Comparison of ENCODE assay signal across 13 mouse cellular contexts in the genomic region with DNA sequence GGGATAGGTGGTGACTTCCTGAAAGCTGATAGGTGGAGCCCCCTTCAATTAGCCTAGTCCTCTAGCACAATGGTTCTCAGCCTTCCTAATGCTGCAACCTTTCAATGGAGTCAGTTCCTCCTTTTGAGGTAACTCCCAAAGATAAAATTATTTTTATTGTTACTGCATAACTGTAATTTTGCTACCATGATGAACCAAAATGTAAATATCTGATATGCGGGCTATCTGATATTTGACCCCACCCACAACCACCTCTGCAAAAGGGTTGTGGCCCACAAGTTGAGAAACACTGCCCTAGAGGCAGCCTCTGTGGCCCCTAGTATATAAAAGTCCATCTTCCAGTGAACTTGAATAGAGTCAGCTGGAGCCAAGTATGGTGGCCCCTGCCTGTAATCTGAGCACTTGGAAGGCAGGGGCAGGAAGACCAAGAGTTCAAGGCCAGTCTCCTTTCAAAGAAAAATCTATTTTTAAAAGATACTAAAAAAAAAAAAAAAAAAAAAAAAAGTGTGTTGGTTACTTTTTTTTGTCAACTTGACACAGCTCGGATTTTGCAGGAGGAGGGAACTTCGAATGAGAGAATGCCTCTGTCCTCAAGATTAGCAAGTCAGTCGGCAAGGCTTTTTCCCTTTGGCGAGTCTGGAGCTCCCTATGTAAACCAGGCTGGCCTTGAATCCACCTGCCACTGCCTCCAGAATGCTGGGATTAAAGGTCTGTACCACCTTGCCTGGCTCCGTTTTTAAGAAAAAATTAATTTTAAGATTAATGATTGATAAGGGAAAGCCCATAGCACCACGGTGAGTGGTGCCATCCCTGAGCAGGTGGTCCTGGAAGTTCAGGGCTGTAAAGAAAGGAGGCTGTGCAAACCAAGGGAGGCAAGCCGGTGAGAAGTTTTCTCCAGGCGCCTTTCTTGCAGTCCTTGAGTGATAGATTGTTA. TPM values are rescaled to one million over a fixed set of nuclear protein-coding genes. Genes with fewer than 3 reads are reported as not detected.
DNase-seq lines count a peak whose midpoint lies in the region; ATAC-seq and TF ChIP-seq lines count a peak whose summit lies in the region.
"Had no signal": no experiment of that assay in that cellular context is flagged by ENCODE, and none has a peak within 500 bp of the region (broad histone marks: within the 10 kb centered on the region; RNA-seq: fewer than 3 reads in every experiment).

No protein-coding gene starts in this region.

- TF ChIP-seq POLR2A in lung, adult 2 months (IDR thresholded peaks at IDR 0.05; ENCODE audit: borderline replicate concordance, extremely low read depth, low read depth, low read length) = no peak

- 0 out of 2 replicates have a peak, but pooled peaks cover 3% of the 10 kb centered on the region for H3K36me3 ChIP-seq in heart, embryonic 10.5 days
- H3K36me3 ChIP-seq in lung, embryonic 15.5 days = no peaks in the 10 kb centered on the region
- H3K36me3 ChIP-seq in intestine, embryonic 14.5 days (ENCODE audit: control insufficient read depth, insufficient read depth, low read length) = 0 out of 2 replicates have a peak, but pooled peaks cover under 1% of the 10 kb centered on the region
- H3K36me3 ChIP-seq in liver, embryonic 14.5 days (replicated peaks; ENCODE audit: control insufficient read depth, insufficient read depth, low read depth) = peaks cover 4% of the 10 kb centered on the region
- H3K36me3 ChIP-seq: embryonic facial prominence, embryonic 15.5 days had no signal

- H3K27me3 ChIP-seq in heart, embryonic 10.5 days (ENCODE audit: insufficient read depth, poor library complexity, severe bottlenecking) = peaks cover 5% of the 10 kb centered on the region; the same call in 1 of the 2 replicates
- no peaks in the 10 kb centered on the region for H3K27me3 ChIP-seq in lung, embryonic 15.5 days
- H3K27me3 ChIP-seq in intestine, embryonic 14.5 days (replicated peaks; ENCODE audit: control insufficient read depth, insufficient read depth, low read length) = no peaks in the 10 kb centered on the region
- no peaks in the 10 kb centered on the region for H3K27me3 ChIP-seq in liver, embryonic 14.5 days (ENCODE audit: control insufficient read depth, insufficient read depth, low read length)
- H3K27me3 ChIP-seq: embryonic facial prominence, embryonic 15.5 days had no signal

- TF ChIP-seq CTCF in lung, adult 2 months (IDR thresholded peaks at IDR 0.05; ENCODE audit: insufficient read depth, low read length) = no peak
- no peak for TF ChIP-seq CTCF in liver, embryonic 14.5 days (IDR thresholded peaks at IDR 0.05; ENCODE audit: low read depth)

- no peak for TF ChIP-seq EP300 in liver, embryonic 14.5 days (IDR thresholded peaks at IDR 0.05; ENCODE audit: low read depth)

- ATAC-seq in lung, embryonic 15.5 days (ENCODE audit: borderline replicate concordance, extremely low read depth, low FRiP score, low TSS enrichment) = no peak
- no peak for ATAC-seq in intestine, embryonic 14.5 days (replicated peaks; ENCODE audit: low FRiP score, low TSS enrichment, low read depth)
- no peak for ATAC-seq in liver, embryonic 14.5 days (ENCODE audit: insufficient read depth)

- no peak overlapping the region for H3K9ac ChIP-seq in lung, embryonic 15.5 days
- H3K9ac ChIP-seq in intestine, embryonic 14.5 days (ENCODE audit: low read length) = no peak overlapping the region
- H3K9ac ChIP-seq in liver, embryonic 14.5 days (replicated peaks) = peak overlapping the region; percentile 49

- peaks cover 15% of the 10 kb centered on the region for H3K4me1 ChIP-seq in heart, embryonic 10.5 days
- peaks cover 16% of the 10 kb centered on the region for H3K4me1 ChIP-seq in lung, embryonic 15.5 days
- H3K4me1 ChIP-seq in lung, adult 2 months (ENCODE audit: control insufficient read depth, insufficient read depth, low read length) = peaks cover 7% of the 10 kb centered on the region; the same call in 1 of the 2 replicates
- peaks cover 9% of the 10 kb centered on the region for H3K4me1 ChIP-seq in intestine, embryonic 14.5 days (replicated peaks; ENCODE audit: control insufficient read depth, insufficient read depth, low read length)
- H3K4me1 ChIP-seq in liver, embryonic 14.5 days (replicated peaks; ENCODE audit: control insufficient read depth in 2 of 2, insufficient read depth in 2 of 2, low read length in 1 of 2) = peaks cover 59 to 71% of the 10 kb centered on the region in 2 experiments

- no peaks in the 10 kb centered on the region for H3K9me3 ChIP-seq in heart, embryonic 10.5 days
- H3K9me3 ChIP-seq in lung, embryonic 15.5 days = no peaks in the 10 kb centered on the region
- no peaks in the 10 kb centered on the region for H3K9me3 ChIP-seq in intestine, embryonic 14.5 days (ENCODE audit: control insufficient read depth, low read length)
- H3K9me3 ChIP-seq in liver, embryonic 14.5 days (ENCODE audit: control insufficient read depth, low read length) = no peaks in the 10 kb centered on the region
- H3K9me3 ChIP-seq: embryonic facial prominence, embryonic 15.5 days had no signal

- peak overlapping the region; percentile 85; the same call in 1 of the 2 replicates for H3K4me3 ChIP-seq in heart, embryonic 10.5 days
- peak overlapping the region; percentile 79; the same call in 1 of the 2 replicates for H3K4me3 ChIP-seq in lung, embryonic 15.5 days
- no peak overlapping the region for H3K4me3 ChIP-seq in lung, adult 2 months (replicated peaks; ENCODE audit: extremely low read depth, low read depth, low read length)
- peak overlapping the region; percentile 81; the same call in 1 of the 2 replicates for H3K4me3 ChIP-seq in intestine, embryonic 14.5 days (ENCODE audit: low read depth, low read length)
- H3K4me3 ChIP-seq in liver, embryonic 14.5 days (ENCODE audit: insufficient read depth in 1 of 2, low read depth in 2 of 2, low read length in 2 of 2) = peak overlapping the region in 1 of 2 experiments; percentile 86; a peak in 2 of 4 replicates

- WGBS in heart, embryonic 10.5 days = 55% methylated on average over 9 of the region's 9 CpGs
- 48% methylated on average over 9 of the region's 9 CpGs for WGBS in lung, embryonic 15.5 days
- WGBS in lung, adult 2 months = 54% methylated on average over 9 of the region's 9 CpGs
- WGBS in intestine, embryonic 14.5 days = 54% methylated on average over 9 of the region's 9 CpGs
- WGBS in liver, embryonic 14.5 days (ENCODE audit: insufficient replicate concordance) = 44% methylated on average over 9 of the region's 9 CpGs

- H3K4me2 ChIP-seq in lung, embryonic 15.5 days = no peak overlapping the region
- H3K4me2 ChIP-seq in intestine, embryonic 14.5 days (ENCODE audit: low read length) = peak overlapping the region; percentile 69; the same call in 1 of the 2 replicates
- H3K4me2 ChIP-seq in liver, embryonic 14.5 days (ENCODE audit: low read depth) = peak overlapping the region; percentile 98

- H3K27ac ChIP-seq in heart, embryonic 10.5 days = no peak overlapping the region
- no peak overlapping the region for H3K27ac ChIP-seq in lung, embryonic 15.5 days
- no peak overlapping the region for H3K27ac ChIP-seq in intestine, embryonic 14.5 days (ENCODE audit: low read depth)
- H3K27ac ChIP-seq in liver, embryonic 14.5 days = peak overlapping the region; percentile 99

- DNase-seq in heart, embryonic 10.5 days (ENCODE audit: low spot score) = no peak
- DNase-seq in heart, postnatal 4 days = no peak
- DNase-seq in lung, adult 2 months = no peak
- DNase-seq in intestine, embryonic 14.5 days (ENCODE audit: low spot score) = no peak
- DNase-seq in liver, embryonic 14.5 days (ENCODE audit: low read depth in 3 of 3, low spot score in 3 of 3) = no peak
- DNase-seq in adrenal gland, postnatal 14 days = no peak
- no peak for DNase-seq in cerebellum, adult 11-12 months
- DNase-seq: cerebellum, postnatal 10 days; lung, postnatal 10 days; right cerebral cortex, adult 18-20 months had no signal

RNA-seq across cellular contexts. Expression of a gene that starts 1.4 kb away (rescaled TPM):
- polyA plus RNA-seq in heart, embryonic 10.5 days (2016; fragmentation: Nextera tagmentation; extraction: Ambion mirVana) = 270 and 285 TPM in 2 replicates
- 100 to 1,000 TPM; 126 to 134 TPM for total RNA-seq in heart, postnatal 4 days (2021)
- polyA plus RNA-seq in lung, embryonic 15.5 days (2015; fragmentation: Nextera tagmentation; extraction: Ambion mirVana) = 281 and 293 TPM in 2 replicates
- 145 and 204 TPM in 2 replicates for polyA plus RNA-seq in lung, adult 2 months (2012; rRNA removed)
- 339 and 344 TPM in 2 replicates for polyA plus RNA-seq in intestine, embryonic 14.5 days (2014; fragmentation: Nextera tagmentation; extraction: Ambion mirVana)
- polyA plus RNA-seq in liver, embryonic 14.5 days (2012; rRNA removed) = 212 and 266 TPM in 2 replicates
- 427 and 428 TPM in 2 replicates for polyA plus RNA-seq in liver, embryonic 14.5 days (2014; fragmentation: Nextera tagmentation; extraction: Ambion mirVana)
- total RNA-seq in adrenal gland, postnatal 14 days (2021) = 479 and 481 TPM in 2 replicates

RNA-seq across cellular contexts. Expression of a gene that starts 23.3 kb away (rescaled TPM):
- 29.5 and 37.4 TPM in 2 replicates for polyA plus RNA-seq in heart, embryonic 10.5 days (2016; fragmentation: Nextera tagmentation; extraction: Ambion mirVana)
- 10 to 100 TPM; 12.5 to 12.9 TPM for total RNA-seq in heart, postnatal 4 days (2021)
- 50.8 and 51.8 TPM in 2 replicates for polyA plus RNA-seq in lung, embryonic 15.5 days (2015; fragmentation: Nextera tagmentation; extraction: Ambion mirVana)
- polyA plus RNA-seq in lung, adult 2 months (2012; rRNA removed) = 57.1 and 64.8 TPM in 2 replicates
- 49.2 and 56.2 TPM in 2 replicates for polyA plus RNA-seq in intestine, embryonic 14.5 days (2014; fragmentation: Nextera tagmentation; extraction: Ambion mirVana)
- polyA plus RNA-seq in liver, embryonic 14.5 days (2012; rRNA removed) = 13.8 and 16.9 TPM in 2 replicates
- polyA plus RNA-seq in liver, embryonic 14.5 days (2014; fragmentation: Nextera tagmentation; extraction: Ambion mirVana) = 8.7 and 10.3 TPM in 2 replicates
- total RNA-seq in adrenal gland, postnatal 14 days (2021) = 22.5 and 36.2 TPM in 2 replicates

RNA-seq across cellular contexts. Expression of a gene that starts 38.7 kb away (rescaled TPM):
- polyA plus RNA-seq in heart, embryonic 10.5 days (2016; fragmentation: Nextera tagmentation; extraction: Ambion mirVana) = 13.7 and 23.5 TPM in 2 replicates
- 1 to 10 TPM; 1.5 to 1.6 TPM for total RNA-seq in heart, postnatal 4 days (2021)
- 0.52 and 0.90 TPM in 2 replicates for polyA plus RNA-seq in lung, embryonic 15.5 days (2015; fragmentation: Nextera tagmentation; extraction: Ambion mirVana)
- 0.38 and 0.56 TPM in 2 replicates for polyA plus RNA-seq in lung, adult 2 months (2012; rRNA removed)
- polyA plus RNA-seq in intestine, embryonic 14.5 days (2014; fragmentation: Nextera tagmentation; extraction: Ambion mirVana) = 1.5 and 1.8 TPM in 2 replicates
- polyA plus RNA-seq in liver, embryonic 14.5 days (2012; rRNA removed) = 0.09 TPM in 1 of 2 replicates, not detected in the other
- not detected in 2 replicates for polyA plus RNA-seq in liver, embryonic 14.5 days (2014; fragmentation: Nextera tagmentation; extraction: Ambion mirVana)
- total RNA-seq in adrenal gland, postnatal 14 days (2021) = 1.0 and 3.6 TPM in 2 replicates
- total RNA-seq: hematopoietic stem cell, adult 5-6 weeks had no signal

RNA-seq across cellular contexts. Expression of a gene that starts 47.1 kb away (rescaled TPM):
- polyA plus RNA-seq in heart, embryonic 10.5 days (2016; fragmentation: Nextera tagmentation; extraction: Ambion mirVana) = 22.6 and 30.8 TPM in 2 replicates
- total RNA-seq in heart, postnatal 4 days (2021) = 10 to 100 TPM; 30.5 to 32.3 TPM
- polyA plus RNA-seq in lung, embryonic 15.5 days (2015; fragmentation: Nextera tagmentation; extraction: Ambion mirVana) = 24.9 and 25.1 TPM in 2 replicates
- 47.3 and 48.6 TPM in 2 replicates for polyA plus RNA-seq in lung, adult 2 months (2012; rRNA removed)
- polyA plus RNA-seq in intestine, embryonic 14.5 days (2014; fragmentation: Nextera tagmentation; extraction: Ambion mirVana) = 34.7 and 35.3 TPM in 2 replicates
- 19.6 and 23.8 TPM in 2 replicates for polyA plus RNA-seq in liver, embryonic 14.5 days (2012; rRNA removed)
- polyA plus RNA-seq in liver, embryonic 14.5 days (2014; fragmentation: Nextera tagmentation; extraction: Ambion mirVana) = 11.0 and 13.5 TPM in 2 replicates
- total RNA-seq in adrenal gland, postnatal 14 days (2021) = 87.0 and 91.0 TPM in 2 replicates

RNA-seq across cellular contexts. Expression of a gene that starts 51.9 kb away (rescaled TPM):
- polyA plus RNA-seq in heart, embryonic 10.5 days (2016; fragmentation: Nextera tagmentation; extraction: Ambion mirVana) = 3.1 and 8.2 TPM in 2 replicates
- total RNA-seq in heart, postnatal 4 days (2021) = 1 to 10 TPM; 1.9 TPM
- polyA plus RNA-seq in lung, embryonic 15.5 days (2015; fragmentation: Nextera tagmentation; extraction: Ambion mirVana) = 29.1 and 29.8 TPM in 2 replicates
- polyA plus RNA-seq in lung, adult 2 months (2012; rRNA removed) = 112 and 143 TPM in 2 replicates
- 49.4 and 61.2 TPM in 2 replicates for polyA plus RNA-seq in intestine, embryonic 14.5 days (2014; fragmentation: Nextera tagmentation; extraction: Ambion mirVana)
- polyA plus RNA-seq in liver, embryonic 14.5 days (2012; rRNA removed) = 7.9 and 8.3 TPM in 2 replicates
- 6.6 and 7.7 TPM in 2 replicates for polyA plus RNA-seq in liver, embryonic 14.5 days (2014; fragmentation: Nextera tagmentation; extraction: Ambion mirVana)
- total RNA-seq in adrenal gland, postnatal 14 days (2021) = 5.1 and 5.5 TPM in 2 replicates
